Mouse (Mus musculus) brain, embryonic 14.5 days (tissue): ENCODE measurements at regions not wholly inside any gene's neighbourhood (a gene's known extent, or its start where the extent isn't known, plus 50 kb on each side); places are given as distances from the start of the nearest gene placed in this dataset.

ENCODE experiments used
- CTCF ChIP-seq: fragments of 200-500 bp; IDR thresholded peaks from 2 replicates; pipeline ENCODE4 v1.5.1; 2012; ENCODE audit warnings: inconsistent platforms, mild to moderate bottlenecking, moderate library complexity, borderline replicate concordance; ENCODE audit not compliant: insufficient read depth, insufficient read length; ENCODE audit errors: extremely low read depth
- POLR2A ChIP-seq: fragments of 200-500 bp; IDR thresholded peaks from 2 replicates; pipeline ENCODE4 v1.6.1; 2012; ENCODE audit warnings: mild to moderate bottlenecking, inconsistent platforms, borderline replicate concordance; ENCODE audit not compliant: poor library complexity, insufficient read depth, insufficient read length, severe bottlenecking; ENCODE audit errors: extremely low read depth

DNA sequence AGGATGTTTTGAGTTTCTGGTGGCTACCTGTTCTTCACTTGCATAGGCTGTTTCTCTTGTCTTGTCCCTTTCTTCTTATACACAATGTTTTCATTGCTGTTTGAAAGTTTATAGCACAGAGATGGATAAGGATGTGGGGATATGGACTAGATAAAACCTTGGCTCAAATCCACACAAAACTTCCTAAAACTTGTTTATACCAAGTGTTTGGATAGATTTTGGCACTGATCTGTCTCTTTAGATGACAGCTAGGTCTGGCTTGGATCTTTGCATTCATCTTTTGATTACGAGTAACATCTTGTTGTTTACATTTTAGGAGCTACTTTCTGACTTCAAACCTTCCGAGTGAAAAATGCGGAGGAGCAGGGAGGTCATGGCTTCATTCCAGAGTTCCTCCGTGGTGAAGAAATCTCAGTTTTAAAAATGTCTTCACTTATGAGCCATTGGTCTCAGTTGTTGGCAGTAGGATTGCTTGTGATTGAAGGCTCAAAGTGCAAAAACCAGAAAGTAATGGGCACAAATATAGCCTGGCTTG lies 190.1 kb upstream of the Pkn2 start:
- TF ChIP-seq CTCF (no peak), POLR2A (no peak)
